Mouse (Mus musculus): ENCODE measurements around the gene Lekr1. TPM values are rescaled to one million over a fixed set of nuclear protein-coding genes. Genes with fewer than 3 reads are reported as not detected.

Lekr1 gene
- polyA plus RNA-seq (2015; fragmentation: Nextera tagmentation; extraction: Ambion mirVana): 7.8 and 9.8 TPM in 2 replicates

GRCm38 (mm10) chr3:65665977-65666766, at the start of gene Lekr1:
Gene Lekr1, plus strand, starts transcription at chr3:65666228.
- 2% methylated on average over 73 of the region's 73 CpGs for WGBS
- peak within 1 kb of the TSS; percentile 44; the same call in 1 of the 2 replicates for H3K27ac ChIP-seq
- ATAC-seq (ENCODE audit: low FRiP score, low read depth): peak; percentile 91

GRCm38 (mm10) chr3:65617507-65617906, 48.5 kb upstream of the Lekr1 start:
- H3K4me2 ChIP-seq (replicated peaks): no peak overlapping the region
- no peak overlapping the region for H3K27ac ChIP-seq
- WGBS: 78% methylated on average over 5 of the region's 5 CpGs
- H3K4me1 ChIP-seq: peaks cover 5% of the 10 kb centered on the region; the same call in 1 of the 2 replicates
- no peak overlapping the region for H3K9ac ChIP-seq
- H3K36me3 ChIP-seq: no peaks in the 10 kb centered on the region
- no peak for ATAC-seq (ENCODE audit: low FRiP score, low read depth)
- H3K4me3 ChIP-seq: no peak overlapping the region
- H3K27me3 ChIP-seq: no peaks in the 10 kb centered on the region
- no peaks in the 10 kb centered on the region for H3K9me3 ChIP-seq

More at GRCm38 (mm10) chr3:65665977-65666766, at the start of gene Lekr1:
- Histone ChIP-seq H3K27me3 (no peaks in the 10 kb centered on the region), H3K9me3 (no peaks in the 10 kb centered on the region), H3K4me1 (peaks cover 15% of the 10 kb centered on the region), H3K36me3 (no peaks in the 10 kb centered on the region), H3K4me2 (replicated peaks) (peak within 1 kb of the TSS; percentile 78), H3K9ac (peak within 1 kb of the TSS; percentile 76), H3K4me3 (peak within 1 kb of the TSS; percentile 71)

GRCm38 (mm10) chr3:65619340-65619739, 46.7 kb upstream of the Lekr1 start:
- H3K4me1 ChIP-seq: no peaks in the 10 kb centered on the region
- H3K9ac ChIP-seq: no peak overlapping the region
- H3K27ac ChIP-seq: no peak overlapping the region
- 86% methylated on average over 4 of the region's 4 CpGs for WGBS
- H3K4me2 ChIP-seq (replicated peaks): no peak overlapping the region
- no peak overlapping the region for H3K4me3 ChIP-seq
- no peaks in the 10 kb centered on the region for H3K27me3 ChIP-seq
- no peaks in the 10 kb centered on the region for H3K36me3 ChIP-seq
- H3K9me3 ChIP-seq: no peaks in the 10 kb centered on the region
- ATAC-seq (ENCODE audit: low FRiP score, low read depth): no peak

GRCm38 (mm10) chr3:65623057-65623456, 43.0 kb upstream of the Lekr1 start:
- H3K36me3 ChIP-seq: no peaks in the 10 kb centered on the region
- H3K4me3 ChIP-seq: no peak overlapping the region
- H3K4me1 ChIP-seq: no peaks in the 10 kb centered on the region
- H3K9me3 ChIP-seq: no peaks in the 10 kb centered on the region
- H3K27ac ChIP-seq: no peak overlapping the region
- no peak for ATAC-seq (ENCODE audit: low FRiP score, low read depth)
- no peak overlapping the region for H3K9ac ChIP-seq
- 92% methylated on average over 6 of the region's 6 CpGs for WGBS
- H3K27me3 ChIP-seq: no peaks in the 10 kb centered on the region
- no peak overlapping the region for H3K4me2 ChIP-seq (replicated peaks)

GRCm38 (mm10) chr3:65625496-65626289, 40.3 kb upstream of the Lekr1 start:
- no peak overlapping the region for H3K4me2 ChIP-seq (replicated peaks)
- no peaks in the 10 kb centered on the region for H3K27me3 ChIP-seq
- ATAC-seq (ENCODE audit: low FRiP score, low read depth): no peak
- no peaks in the 10 kb centered on the region for H3K9me3 ChIP-seq
- 67% methylated on average over 8 of the region's 8 CpGs for WGBS
- H3K27ac ChIP-seq: no peak overlapping the region
- H3K4me1 ChIP-seq: no peaks in the 10 kb centered on the region
- H3K36me3 ChIP-seq: no peaks in the 10 kb centered on the region
- H3K4me3 ChIP-seq: no peak overlapping the region
- H3K9ac ChIP-seq: no peak overlapping the region

GRCm38 (mm10) chr3:65626290-65626914, 39.6 kb upstream of the Lekr1 start:
- WGBS: 81% methylated on average over 7 of the region's 7 CpGs
- H3K4me3 ChIP-seq: no peak overlapping the region
- H3K27ac ChIP-seq: no peak overlapping the region
- ATAC-seq (ENCODE audit: low FRiP score, low read depth): no peak
- no peak overlapping the region for H3K9ac ChIP-seq
- no peaks in the 10 kb centered on the region for H3K4me1 ChIP-seq
- no peaks in the 10 kb centered on the region for H3K9me3 ChIP-seq
- no peaks in the 10 kb centered on the region for H3K36me3 ChIP-seq
- no peak overlapping the region for H3K4me2 ChIP-seq (replicated peaks)
- H3K27me3 ChIP-seq: no peaks in the 10 kb centered on the region

GRCm38 (mm10) chr3:65627021-65627706, 38.9 kb upstream of the Lekr1 start:
- Histone ChIP-seq H3K27me3 (no peaks in the 10 kb centered on the region), H3K27ac (no peak overlapping the region), H3K9ac (no peak overlapping the region), H3K4me1 (no peaks in the 10 kb centered on the region), H3K4me2 (replicated peaks) (no peak overlapping the region), H3K9me3 (no peaks in the 10 kb centered on the region), H3K36me3 (no peaks in the 10 kb centered on the region), H3K4me3 (no peak overlapping the region)
- WGBS: 75% methylated on average over 6 of the region's 6 CpGs
- no peak for ATAC-seq (ENCODE audit: low FRiP score, low read depth)

- H3K9ac ChIP-seq: no peak overlapping the region
- no peak overlapping the region for H3K27ac ChIP-seq
- no peak overlapping the region for H3K4me3 ChIP-seq
- no peaks in the 10 kb centered on the region for H3K4me1 ChIP-seq
- H3K36me3 ChIP-seq: no peaks in the 10 kb centered on the region
- no peaks in the 10 kb centered on the region for H3K9me3 ChIP-seq
- 86% methylated on average over 2 of the region's 2 CpGs for whole genome bisulfite sequencing
- no peak for ATAC-seq (ENCODE audit: low FRiP score, low read depth)
- no peaks in the 10 kb centered on the region for H3K27me3 ChIP-seq
- H3K4me2 ChIP-seq (replicated peaks): no peak overlapping the region
Observed at GRCm38 (mm10) chr3:65627707-65628028, 38.4 kb upstream of the Lekr1 start.

- 82% methylated on average over 9 of the region's 9 CpGs for WGBS
- H3K27me3 ChIP-seq: peaks cover 5% of the 10 kb centered on the region; the same call in 1 of the 2 replicates
- no peaks in the 10 kb centered on the region for H3K9me3 ChIP-seq
- no peaks in the 10 kb centered on the region for H3K36me3 ChIP-seq
- no peak overlapping the region for H3K4me2 ChIP-seq (replicated peaks)
- peaks cover 7% of the 10 kb centered on the region for H3K4me1 ChIP-seq
- H3K27ac ChIP-seq: no peak overlapping the region
- H3K9ac ChIP-seq: no peak overlapping the region
- ATAC-seq (ENCODE audit: low FRiP score, low read depth): no peak
- H3K4me3 ChIP-seq: no peak overlapping the region
Observed at GRCm38 (mm10) chr3:65629565-65630112, 36.4 kb upstream of the Lekr1 start.

- H3K27me3 ChIP-seq: peaks cover 5% of the 10 kb centered on the region; the same call in 1 of the 2 replicates
- H3K36me3 ChIP-seq: no peaks in the 10 kb centered on the region
- peaks cover 30% of the 10 kb centered on the region for H3K4me1 ChIP-seq
- no peak for ATAC-seq (ENCODE audit: low FRiP score, low read depth)
- no peaks in the 10 kb centered on the region for H3K9me3 ChIP-seq
- no peak overlapping the region for H3K9ac ChIP-seq
- H3K4me3 ChIP-seq: no peak overlapping the region
- WGBS: 67% methylated on average over 4 of the region's 4 CpGs
- no peak overlapping the region for H3K27ac ChIP-seq
- H3K4me2 ChIP-seq (replicated peaks): no peak overlapping the region
Observed at GRCm38 (mm10) chr3:65633604-65634003, 32.4 kb upstream of the Lekr1 start.

GRCm38 (mm10) chr3:65635983-65636382, 30.0 kb upstream of the Lekr1 start:
- Histone ChIP-seq H3K36me3 (no peaks in the 10 kb centered on the region), H3K27me3 (peaks cover 11% of the 10 kb centered on the region; the same call in 1 of the 2 replicates), H3K4me1 (peaks cover 37% of the 10 kb centered on the region), H3K4me3 (no peak overlapping the region), H3K9me3 (no peaks in the 10 kb centered on the region), H3K27ac (no peak overlapping the region), H3K9ac (no peak overlapping the region), H3K4me2 (replicated peaks) (no peak overlapping the region)
- 29% methylated on average over 9 of the region's 9 CpGs for WGBS
- no peak for ATAC-seq (ENCODE audit: low FRiP score, low read depth)

Measured in limb, embryonic 13.5 days (tissue).